Mouse (Mus musculus): ENCODE results near the gene Plekha4.
"Not testable (repeated sequence)": the region's sequence is repeated elsewhere in the genome, so short reads cannot be mapped to it uniquely, and the experiment has no call there.

Gene Plekha4

DNA sequence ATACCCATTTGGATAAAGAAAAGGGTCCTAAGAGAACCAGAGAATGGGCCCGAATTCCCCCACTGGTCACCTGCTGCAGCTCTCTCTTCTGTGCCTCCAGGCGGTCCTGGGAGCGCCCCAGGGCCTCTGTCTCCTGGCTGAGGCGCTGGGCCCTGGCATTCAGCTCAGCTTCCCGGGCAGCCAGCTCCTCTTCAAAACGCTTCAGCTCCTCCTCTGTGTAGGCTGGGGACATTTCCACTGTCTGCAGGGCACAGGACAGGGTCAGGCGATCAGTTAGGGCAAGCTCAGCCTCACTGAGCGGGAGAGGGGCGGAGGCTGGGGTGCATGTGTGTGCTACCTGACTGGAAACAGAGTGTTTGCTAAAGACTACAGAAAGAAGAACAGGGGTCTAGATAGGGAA is 31.6 kb upstream of the Plekha4 start:
- Histone ChIP-seq H3K36me3 (ENCODE audit: insufficient read depth, low read length) (peaks cover 76% of the 10 kb centered on the region), H3K9me3 (ENCODE audit: low read length) (no peaks in the 10 kb centered on the region), H3K4me3 (replicated peaks; ENCODE audit: low read length) (peak overlapping the region; percentile 64), H3K4me1 (replicated peaks; ENCODE audit: low read depth, low read length) (peaks cover 66% of the 10 kb centered on the region), H3K27me3 (ENCODE audit: insufficient read depth, low read length) (no peaks in the 10 kb centered on the region)
- TF ChIP-seq NANOG (IDR thresholded peaks at IDR 0.05; ENCODE audit: borderline replicate concordance, low read length), result no peak
- no peak for TF ChIP-seq POU5F1 (IDR thresholded peaks at IDR 0.05; ENCODE audit: borderline replicate concordance, low read length)
- TF ChIP-seq CTCF (conservative IDR thresholded peaks at IDR 0.05; ENCODE audit: low read length), result no peak

DNA sequence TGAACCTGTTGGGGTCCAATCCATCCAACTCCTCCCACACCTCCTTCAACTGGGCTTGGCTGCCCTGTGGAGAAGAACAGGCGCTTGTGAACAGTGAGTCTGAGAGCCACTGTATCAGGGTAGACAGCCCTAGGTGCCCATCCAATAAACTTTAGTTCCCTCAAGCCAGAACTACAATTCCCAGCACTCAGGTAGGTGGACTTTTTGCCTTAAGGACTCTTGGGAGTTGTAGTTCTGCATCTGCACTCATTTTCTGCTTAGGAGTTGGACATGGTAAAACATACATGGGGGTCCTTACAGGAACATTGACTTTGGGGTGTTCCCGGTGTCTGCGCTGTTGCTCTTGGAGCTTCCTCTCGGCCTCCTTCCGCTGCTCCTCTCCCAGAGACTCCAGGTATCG is 27.7 kb upstream of the Plekha4 start:
- H3K36me3 ChIP-seq (ENCODE audit: insufficient read depth, low read length), result peaks cover 81% of the 10 kb centered on the region
- peaks cover 48% of the 10 kb centered on the region for H3K4me1 ChIP-seq (replicated peaks; ENCODE audit: low read depth, low read length)
- no peak overlapping the region for H3K4me3 ChIP-seq (replicated peaks; ENCODE audit: low read length)
- H3K27me3 ChIP-seq (ENCODE audit: insufficient read depth, low read length), result no peaks in the 10 kb centered on the region
- H3K9me3 ChIP-seq (ENCODE audit: low read length), result no peaks in the 10 kb centered on the region
- TF ChIP-seq POU5F1 (IDR thresholded peaks at IDR 0.05; ENCODE audit: borderline replicate concordance, low read length) (no peak), CTCF (conservative IDR thresholded peaks at IDR 0.05; ENCODE audit: low read length) (no peak), NANOG (IDR thresholded peaks at IDR 0.05; ENCODE audit: borderline replicate concordance, low read length) (no peak)

DNA sequence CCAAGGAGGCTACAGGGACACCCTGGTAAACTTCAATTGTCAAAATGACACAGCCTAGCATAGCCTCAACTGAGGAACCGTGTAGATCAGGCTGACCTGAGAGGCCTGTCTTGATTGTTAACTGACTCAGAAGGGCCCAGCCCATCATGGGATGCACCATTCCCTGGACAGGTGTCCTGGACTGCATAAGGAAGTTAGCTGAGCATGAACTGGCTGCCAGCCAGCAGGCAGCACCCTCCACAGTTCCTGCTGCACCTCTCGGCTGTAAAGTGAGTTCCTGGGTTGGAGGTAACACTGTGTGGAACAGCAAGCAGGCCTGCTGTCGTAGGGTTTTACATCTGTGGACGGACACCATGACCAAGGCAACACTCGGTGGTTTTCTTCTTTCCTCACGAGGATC is 18.5 kb upstream of the Plekha4 start:
- Histone ChIP-seq H3K4me3 (replicated peaks; ENCODE audit: low read length) (no peak overlapping the region), H3K9me3 (ENCODE audit: low read length) (no peaks in the 10 kb centered on the region), H3K4me1 (replicated peaks; ENCODE audit: low read depth, low read length) (peaks cover 28% of the 10 kb centered on the region), H3K36me3 (ENCODE audit: insufficient read depth, low read length) (peaks cover 57% of the 10 kb centered on the region), H3K27me3 (ENCODE audit: insufficient read depth, low read length) (no peaks in the 10 kb centered on the region)
- no peak for TF ChIP-seq NANOG (IDR thresholded peaks at IDR 0.05; ENCODE audit: borderline replicate concordance, low read length)
- TF ChIP-seq CTCF (conservative IDR thresholded peaks at IDR 0.05; ENCODE audit: low read length), result no peak
- no peak for TF ChIP-seq POU5F1 (IDR thresholded peaks at IDR 0.05; ENCODE audit: borderline replicate concordance, low read length)

DNA sequence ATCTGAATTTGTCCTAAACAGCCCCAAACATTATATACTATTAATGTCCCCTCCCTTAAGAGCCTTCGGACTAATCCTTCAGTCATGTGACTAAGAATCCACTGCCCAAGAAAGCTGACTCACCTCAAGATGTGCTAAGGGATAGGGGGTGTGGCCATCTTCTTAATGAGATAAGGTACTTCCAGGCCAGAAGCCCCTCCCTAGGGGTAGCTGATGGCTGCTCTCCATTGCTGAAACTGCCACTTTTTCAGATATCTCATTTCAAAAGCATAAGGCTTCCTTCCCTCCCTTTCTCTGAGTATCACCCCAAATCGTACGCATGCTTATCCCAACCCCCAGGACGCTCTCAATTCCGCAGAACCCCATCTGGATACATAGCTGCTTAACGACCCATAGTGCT is 17.6 kb upstream of the Plekha4 start:
- Histone ChIP-seq H3K4me3 (replicated peaks; ENCODE audit: low read length) (no peak overlapping the region), H3K36me3 (ENCODE audit: insufficient read depth, low read length) (peaks cover 49% of the 10 kb centered on the region), H3K9me3 (ENCODE audit: low read length) (no peaks in the 10 kb centered on the region), H3K4me1 (replicated peaks; ENCODE audit: low read depth, low read length) (peaks cover 26% of the 10 kb centered on the region), H3K27me3 (ENCODE audit: insufficient read depth, low read length) (no peaks in the 10 kb centered on the region)
- TF ChIP-seq NANOG (IDR thresholded peaks at IDR 0.05; ENCODE audit: borderline replicate concordance, low read length) (no peak), CTCF (conservative IDR thresholded peaks at IDR 0.05; ENCODE audit: low read length) (no peak)

DNA sequence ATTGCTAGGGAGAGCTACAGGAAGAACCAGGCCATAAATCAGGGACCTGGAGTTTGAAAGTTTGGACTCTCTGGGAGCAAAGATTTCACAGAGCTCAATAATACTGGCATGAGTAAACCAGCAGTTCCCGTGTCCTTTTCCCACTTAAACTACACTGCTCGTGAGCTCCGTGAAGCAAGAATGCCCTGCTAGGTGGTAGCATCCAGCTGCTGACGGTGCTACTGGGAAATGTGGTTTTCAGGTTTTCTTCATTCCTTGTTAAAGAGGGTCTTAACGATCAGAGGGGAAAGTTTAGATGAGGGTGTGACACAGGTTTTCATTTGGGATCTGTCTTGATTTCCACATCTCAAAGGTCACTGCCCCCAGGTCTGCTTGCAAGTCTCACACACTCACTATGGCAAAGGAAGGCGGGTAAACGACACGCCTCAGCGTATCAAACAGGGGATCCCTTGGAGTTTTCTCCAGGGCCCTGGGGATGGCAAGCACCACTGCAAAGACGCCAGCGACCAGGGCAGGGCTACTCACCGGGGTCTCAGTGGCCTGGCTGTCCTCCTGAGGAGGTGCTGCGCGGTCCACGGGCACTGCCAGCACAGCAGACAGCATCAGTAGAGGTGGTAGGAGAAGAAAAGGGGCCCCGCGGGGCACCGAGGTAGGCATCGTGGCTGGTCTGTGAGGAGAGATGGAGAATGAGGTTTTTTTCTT is 16.8 kb upstream of the Plekha4 start:
- Histone ChIP-seq H3K4me1 (replicated peaks; ENCODE audit: low read depth, low read length) (peaks cover 33% of the 10 kb centered on the region), H3K36me3 (ENCODE audit: insufficient read depth, low read length) (peaks cover 43% of the 10 kb centered on the region), H3K9me3 (ENCODE audit: low read length) (no peaks in the 10 kb centered on the region), H3K27me3 (ENCODE audit: insufficient read depth, low read length) (no peaks in the 10 kb centered on the region), H3K4me3 (replicated peaks; ENCODE audit: low read length) (peak overlapping the region; percentile 89)
- no peak for TF ChIP-seq NANOG (IDR thresholded peaks at IDR 0.05; ENCODE audit: borderline replicate concordance, low read length)
- no peak for TF ChIP-seq POU5F1 (IDR thresholded peaks at IDR 0.05; ENCODE audit: borderline replicate concordance, low read length)
- TF ChIP-seq CTCF (conservative IDR thresholded peaks at IDR 0.05; ENCODE audit: low read length), result no peak

DNA sequence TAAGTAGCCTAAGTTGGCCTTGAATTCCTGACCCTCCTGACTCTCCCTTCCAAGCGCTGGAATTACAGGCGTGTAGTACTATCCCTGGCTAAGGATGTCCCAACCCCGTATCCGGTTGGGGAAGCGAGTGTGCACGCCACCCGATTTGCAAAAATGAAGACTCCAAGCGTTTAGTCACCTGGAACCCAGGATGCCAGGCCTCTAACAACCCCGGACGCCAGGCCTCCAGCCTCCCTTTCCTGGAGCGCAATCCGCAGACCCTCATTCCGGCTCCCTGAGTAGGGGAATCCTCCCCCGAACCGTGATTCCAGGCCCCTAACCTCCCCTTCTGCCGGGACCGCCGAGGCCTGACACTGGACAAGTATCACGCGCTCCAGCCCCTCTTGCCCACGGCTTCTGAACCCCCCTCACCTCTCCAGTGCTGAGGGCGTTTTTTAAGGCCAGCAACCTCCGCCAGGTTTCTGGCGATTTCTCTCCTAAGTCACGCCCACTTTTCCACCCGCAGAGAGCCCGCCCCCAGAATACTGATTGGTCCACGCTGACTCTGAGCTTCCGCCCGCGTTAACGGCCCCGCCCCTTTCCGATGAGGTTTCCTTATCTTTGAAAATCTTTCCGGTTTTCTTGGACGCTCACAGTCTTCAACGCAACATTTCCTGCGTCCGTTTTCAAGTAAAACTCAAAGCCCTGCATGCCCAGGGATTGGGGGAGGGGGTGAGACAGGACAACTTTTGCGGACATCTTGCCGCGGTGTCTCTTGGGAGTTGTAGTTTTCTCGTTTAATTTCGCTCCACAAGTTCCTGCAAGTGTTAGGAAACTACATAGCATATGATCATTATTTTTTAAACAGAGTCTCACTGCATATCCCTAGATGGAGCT is 16.0 kb upstream of the Plekha4 start, which contains the start of gene Nucb1:
Gene Nucb1 (minus strand): TSS at position 495 of the 876 bp plus-strand sequence.
- Histone ChIP-seq H3K4me3 (replicated peaks; ENCODE audit: low read length) (peak within 1 kb of the TSS; percentile 89), H3K9me3 (ENCODE audit: low read length) (no peaks in the 10 kb centered on the region), H3K4me1 (replicated peaks; ENCODE audit: low read depth, low read length) (peaks cover 42% of the 10 kb centered on the region), H3K27me3 (ENCODE audit: insufficient read depth, low read length) (no peaks in the 10 kb centered on the region), H3K36me3 (ENCODE audit: insufficient read depth, low read length) (peaks cover 36% of the 10 kb centered on the region)
- TF ChIP-seq CTCF (conservative IDR thresholded peaks at IDR 0.05; ENCODE audit: low read length) (no peak), POU5F1 (IDR thresholded peaks at IDR 0.05; ENCODE audit: borderline replicate concordance, low read length) (no peak), NANOG (IDR thresholded peaks at IDR 0.05; ENCODE audit: borderline replicate concordance, low read length) (no peak)

DNA sequence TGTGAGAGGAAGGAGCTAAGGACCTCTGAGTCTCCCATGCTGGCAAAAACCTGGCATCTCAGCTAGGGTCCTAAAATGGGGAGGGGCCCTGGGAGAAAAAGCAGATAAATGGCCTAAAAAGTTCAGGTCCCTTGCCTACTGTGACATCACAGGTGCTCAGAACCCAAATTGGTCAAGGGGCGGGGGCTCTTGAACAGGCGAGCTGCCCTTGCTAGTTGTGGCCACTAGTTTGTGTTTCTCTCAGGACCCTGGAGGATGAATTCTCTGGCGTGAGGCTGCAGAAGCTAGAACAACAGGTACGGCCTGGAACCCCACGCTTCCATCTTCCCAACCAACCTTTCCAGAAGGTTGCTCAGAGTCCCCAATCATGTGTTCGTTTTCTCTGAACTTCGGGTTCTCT is 11.7 kb upstream of the Plekha4 start:
- no peak for TF ChIP-seq POU5F1 (IDR thresholded peaks at IDR 0.05; ENCODE audit: borderline replicate concordance, low read length)
- TF ChIP-seq NANOG (IDR thresholded peaks at IDR 0.05; ENCODE audit: borderline replicate concordance, low read length), result no peak
- TF ChIP-seq CTCF (conservative IDR thresholded peaks at IDR 0.05; ENCODE audit: low read length), result no peak
- no peaks in the 10 kb centered on the region for H3K9me3 ChIP-seq (ENCODE audit: low read length)
- no peaks in the 10 kb centered on the region for H3K27me3 ChIP-seq (ENCODE audit: insufficient read depth, low read length)
- peaks cover 65% of the 10 kb centered on the region for H3K4me1 ChIP-seq (replicated peaks; ENCODE audit: low read depth, low read length)
- no peaks in the 10 kb centered on the region for H3K36me3 ChIP-seq (ENCODE audit: insufficient read depth, low read length)
- H3K4me3 ChIP-seq (replicated peaks; ENCODE audit: low read length), result peak overlapping the region; percentile 39

DNA sequence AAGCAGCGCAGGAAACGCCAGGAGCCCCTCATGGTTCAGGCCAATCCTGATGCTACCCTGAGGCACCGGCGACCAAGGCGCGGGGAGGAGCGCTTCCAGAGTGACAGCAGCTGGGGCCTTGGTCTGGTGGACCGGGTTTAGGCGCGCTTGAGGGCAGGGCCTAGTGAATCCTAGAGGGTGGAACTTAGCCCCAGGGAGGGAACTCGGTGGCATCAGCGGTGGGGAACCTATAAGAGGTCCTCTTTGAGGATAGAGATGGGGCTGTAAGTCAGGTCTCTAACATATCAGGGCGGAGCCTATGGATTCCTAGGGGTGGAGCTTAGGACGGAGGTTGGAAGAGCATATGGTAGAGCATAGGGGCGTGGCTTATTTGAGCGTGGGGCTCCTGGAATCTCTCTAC is 10.7 kb upstream of the Plekha4 start:
- peak overlapping the region; percentile 1; the same call in 1 of the 2 replicates for H3K4me3 ChIP-seq (replicated peaks; ENCODE audit: low read length)
- H3K36me3 ChIP-seq (ENCODE audit: insufficient read depth, low read length), result no peaks in the 10 kb centered on the region
- H3K4me1 ChIP-seq (replicated peaks; ENCODE audit: low read depth, low read length), result peaks cover 64% of the 10 kb centered on the region
- H3K27me3 ChIP-seq (ENCODE audit: insufficient read depth, low read length), result no peaks in the 10 kb centered on the region
- no peaks in the 10 kb centered on the region for H3K9me3 ChIP-seq (ENCODE audit: low read length)
- no peak for TF ChIP-seq POU5F1 (IDR thresholded peaks at IDR 0.05; ENCODE audit: borderline replicate concordance, low read length)
- no peak for TF ChIP-seq NANOG (IDR thresholded peaks at IDR 0.05; ENCODE audit: borderline replicate concordance, low read length)
- no peak for TF ChIP-seq CTCF (conservative IDR thresholded peaks at IDR 0.05; ENCODE audit: low read length)

DNA sequence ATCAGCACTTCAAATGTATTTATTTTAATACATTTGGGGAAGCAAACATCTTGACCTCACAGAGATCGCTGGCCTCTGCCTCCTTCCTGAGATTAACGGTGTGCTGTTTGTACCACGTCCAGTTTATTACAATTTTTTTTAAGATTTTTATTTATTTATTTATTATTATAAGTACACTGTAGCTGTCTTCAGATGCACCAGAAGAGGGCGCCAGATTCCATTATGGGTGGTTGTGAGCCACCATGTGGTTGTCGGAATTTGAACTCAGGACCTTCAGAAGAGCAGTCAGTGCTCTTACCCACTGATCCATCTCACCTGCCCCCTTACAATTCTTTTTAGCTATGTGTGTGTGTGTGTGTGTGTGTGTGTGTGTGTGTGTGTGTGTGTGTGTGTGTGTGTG is 9.3 kb upstream of the Plekha4 start:
- H3K4me3 ChIP-seq (replicated peaks; ENCODE audit: low read length); H3K36me3 ChIP-seq (ENCODE audit: insufficient read depth, low read length); H3K9me3 ChIP-seq (ENCODE audit: low read length); H3K27me3 ChIP-seq (ENCODE audit: insufficient read depth, low read length): not testable (repeated sequence)
- H3K4me1 ChIP-seq (replicated peaks; ENCODE audit: low read depth, low read length), result peaks cover 71% of the 10 kb centered on the region

Measured in E14TG2a.4 (cell line).